Mouse (Mus musculus) bone marrow macrophage, adult 2 months (primary cell): ENCODE measurements around the gene Mier1. TPM values are rescaled to one million over a fixed set of nuclear protein-coding genes. Genes with fewer than 3 reads are reported as not detected.

ENCODE experiments used
- H3K27ac ChIP-seq: 2 replicates; pipeline ENCODE4 v1.5.1; 2012; ENCODE audit warnings: low read depth, low read length; ENCODE audit not compliant: insufficient read depth
- H3K4me1 ChIP-seq: 2 replicates; pipeline ENCODE4 v1.6.1; 2012; ENCODE audit warnings: low read length; ENCODE audit not compliant: control insufficient read depth, insufficient read depth
- H3K4me3 ChIP-seq: 2 replicates; pipeline ENCODE4 v1.5.1; 2012; ENCODE audit warnings: mild to moderate bottlenecking, low read length, moderate library complexity; ENCODE audit not compliant: insufficient read depth
- CTCF ChIP-seq: IDR thresholded peaks from 2 replicates; pipeline ENCODE4 v1.5.1; 2012; ENCODE audit warnings: low read depth, mild to moderate bottlenecking, low read length, moderate library complexity
- POLR2A ChIP-seq: IDR thresholded peaks from 2 replicates; pipeline ENCODE4 v1.6.1; 2012; ENCODE audit warnings: mild to moderate bottlenecking, low read depth, low read length, borderline replicate concordance
- polyA plus RNA-seq: library from polyadenylated mRNA; stranded (reverse); fragments of >200 nt; gene quantifications from 2 replicates; pipeline ENCODE4 v1.2.4, GENCODE M21; 2012; ENCODE audit not compliant: missing spikeins, insufficient read depth, insufficient read length

Gene Mier1
- polyA plus RNA-seq, 1 experiment, result 67.5 TPM

DNA sequence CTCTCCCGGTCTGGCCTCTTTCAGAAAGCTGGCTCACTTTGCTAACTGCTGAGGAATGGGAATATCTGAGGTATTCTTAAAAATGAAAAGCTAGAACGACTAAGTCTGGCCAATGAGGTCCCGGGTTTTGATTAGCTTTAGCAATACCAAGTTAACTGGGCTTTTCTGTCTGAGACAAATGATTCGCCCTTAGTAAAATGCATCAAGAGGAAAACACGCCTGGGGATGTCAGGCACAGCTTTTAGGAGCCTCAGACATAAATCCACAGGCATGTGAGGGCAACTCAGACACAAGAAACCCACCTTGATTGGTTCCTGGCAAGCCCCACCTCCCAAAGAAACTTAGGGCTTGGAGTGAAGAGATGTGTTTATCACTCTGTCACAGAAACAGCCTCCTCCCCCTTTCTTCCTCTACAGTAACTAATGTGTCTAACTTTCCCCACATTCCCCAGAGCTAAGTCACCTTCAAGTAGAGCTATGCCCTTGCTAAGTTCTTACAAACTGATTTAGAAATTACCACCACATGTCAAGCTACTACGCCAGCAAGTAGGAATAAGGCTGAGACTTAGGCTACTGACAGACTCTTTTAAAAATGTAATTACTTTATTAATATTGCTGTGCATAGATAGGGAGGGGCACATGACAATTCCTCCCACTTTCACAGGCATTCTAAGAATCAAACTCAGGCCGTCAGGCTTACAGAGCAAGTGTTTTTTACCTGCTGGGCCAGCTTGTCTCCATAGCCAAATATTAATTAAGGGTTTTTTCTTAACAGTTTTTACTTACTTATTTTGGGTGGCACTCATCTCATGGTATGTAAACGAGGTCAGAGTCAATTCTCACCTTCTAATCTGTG is 74.8 kb downstream of the Mier1 start:
- TF ChIP-seq POLR2A (no peak), CTCF (no peak)
- Histone ChIP-seq H3K27ac (no peak overlapping the region), H3K4me3 (no peak overlapping the region), H3K4me1 (no peaks in the 10 kb centered on the region)

DNA sequence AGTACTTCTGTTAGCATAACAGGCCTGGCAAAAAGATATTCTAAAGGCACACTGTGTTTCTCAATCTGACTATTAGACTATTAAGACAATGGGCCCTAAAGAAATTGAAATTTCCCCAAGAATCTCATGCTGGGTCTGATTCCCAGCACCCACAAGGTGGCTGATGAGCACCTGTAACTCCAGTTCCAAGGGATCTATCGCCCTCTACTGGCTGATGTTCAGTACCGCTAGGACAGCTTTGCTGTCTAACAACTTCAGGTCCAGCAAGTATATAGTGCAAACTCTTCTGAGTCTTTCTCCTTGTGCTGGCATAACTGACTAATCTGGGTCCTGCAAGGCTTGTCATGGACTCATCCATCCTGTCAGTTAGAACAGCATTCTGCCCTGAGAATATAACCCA is 78.2 kb downstream of the Mier1 start:
- TF ChIP-seq CTCF, result no peak
- no peak for TF ChIP-seq POLR2A
- no peak overlapping the region for H3K4me3 ChIP-seq
- peaks cover 2% of the 10 kb centered on the region; the same call in 1 of the 2 replicates for H3K4me1 ChIP-seq
- H3K27ac ChIP-seq, result no peak overlapping the region

DNA sequence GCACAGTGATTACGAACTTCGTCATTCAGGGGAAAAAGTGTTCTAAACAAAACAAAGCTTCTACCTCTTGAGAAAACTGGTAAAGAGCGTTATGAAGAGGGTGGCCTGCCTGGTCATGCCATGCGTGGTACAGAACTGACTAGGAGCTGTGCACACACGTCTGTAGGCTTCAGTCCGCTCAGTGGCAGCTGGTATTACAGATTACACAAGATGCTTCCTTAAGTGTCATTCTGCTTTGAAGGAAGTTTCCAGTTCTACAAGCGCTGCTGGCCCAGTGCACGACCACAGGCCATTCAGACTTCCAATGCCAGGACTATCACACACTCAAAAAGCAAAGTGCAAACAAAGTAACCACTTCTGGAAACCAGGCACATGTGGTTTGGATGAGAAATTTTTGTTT is 83.2 kb downstream of the Mier1 start:
- H3K4me3 ChIP-seq, result no peak overlapping the region
- TF ChIP-seq CTCF, result no peak
- no peak for TF ChIP-seq POLR2A
- H3K27ac ChIP-seq, result no peak overlapping the region
- H3K4me1 ChIP-seq, result peaks cover 5% of the 10 kb centered on the region; the same call in 1 of the 2 replicates

DNA sequence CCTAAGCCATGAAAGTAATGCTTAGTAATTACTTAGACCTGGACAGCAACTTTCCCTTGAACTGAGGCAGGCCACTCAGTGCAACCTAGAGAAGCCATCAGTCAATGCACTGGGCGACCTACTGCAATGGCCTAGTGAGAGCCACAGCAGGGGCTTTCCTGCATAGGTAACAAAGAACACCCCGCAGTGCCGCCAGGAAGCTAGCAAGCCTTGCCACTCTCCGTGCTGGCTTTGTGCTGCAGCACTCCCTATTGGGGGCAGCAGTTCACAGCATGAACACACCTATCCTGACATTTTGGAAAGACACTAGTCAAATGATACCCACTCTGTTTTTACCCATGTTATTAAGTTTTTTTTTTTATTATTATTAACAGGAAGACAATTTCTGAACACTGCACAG is 84.9 kb downstream of the Mier1 start:
- no peak for TF ChIP-seq POLR2A
- no peak for TF ChIP-seq CTCF
- peaks cover 6% of the 10 kb centered on the region; the same call in 1 of the 2 replicates for H3K4me1 ChIP-seq

DNA sequence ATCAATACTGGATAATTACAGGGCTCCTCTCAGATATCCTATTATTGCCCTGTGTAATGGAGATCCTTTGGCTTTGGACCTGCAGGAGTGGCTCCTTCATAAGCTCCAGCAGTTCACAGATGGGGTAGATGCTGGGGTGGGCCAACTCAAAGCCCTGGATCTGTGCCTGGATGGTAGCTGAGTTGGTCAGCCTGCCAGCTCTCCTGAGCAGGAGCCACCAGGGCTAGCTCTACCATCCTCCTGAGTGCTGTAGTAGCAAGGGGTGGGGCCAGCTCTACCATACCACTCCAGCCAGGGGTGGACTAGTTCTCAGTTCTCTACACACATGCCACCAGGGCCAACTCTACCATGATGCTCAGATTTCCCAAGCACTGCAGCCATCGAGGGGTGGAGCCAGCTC is 85.9 kb downstream of the Mier1 start:
- no peak for TF ChIP-seq POLR2A
- no peak for TF ChIP-seq CTCF

More for the DNA sequence above, 84.9 kb downstream of the Mier1 start:
- no peak overlapping the region for H3K4me3 ChIP-seq
- H3K27ac ChIP-seq, result no peak overlapping the region

DNA sequence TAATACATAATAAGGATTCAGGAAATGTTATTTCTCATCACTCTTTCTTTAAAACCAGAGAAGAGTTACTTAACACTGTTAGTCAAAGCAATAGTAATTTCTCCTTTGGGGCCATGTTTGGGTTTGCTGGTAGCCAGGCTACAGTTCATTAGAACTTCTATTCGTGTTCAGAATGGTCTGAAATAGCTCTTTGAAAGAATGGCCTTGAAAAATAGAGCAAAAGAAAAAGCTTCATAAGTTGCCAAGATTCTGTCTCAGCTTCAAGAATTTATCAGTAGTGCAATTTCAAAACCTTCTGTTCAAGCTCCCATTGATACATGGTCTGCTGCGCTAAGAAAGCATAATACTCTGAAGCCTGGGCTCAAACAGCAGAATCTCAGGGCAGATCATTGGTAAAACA is 89.5 kb downstream of the Mier1 start:
- Histone ChIP-seq H3K4me1 (peaks cover 2% of the 10 kb centered on the region; the same call in 1 of the 2 replicates), H3K27ac (no peak overlapping the region), H3K4me3 (no peak overlapping the region)
- TF ChIP-seq CTCF (no peak), POLR2A (no peak)

More for the DNA sequence above, 85.9 kb downstream of the Mier1 start:
- peaks cover 6% of the 10 kb centered on the region; the same call in 1 of the 2 replicates for H3K4me1 ChIP-seq
- no peak overlapping the region for H3K4me3 ChIP-seq
- H3K27ac ChIP-seq, result no peak overlapping the region

DNA sequence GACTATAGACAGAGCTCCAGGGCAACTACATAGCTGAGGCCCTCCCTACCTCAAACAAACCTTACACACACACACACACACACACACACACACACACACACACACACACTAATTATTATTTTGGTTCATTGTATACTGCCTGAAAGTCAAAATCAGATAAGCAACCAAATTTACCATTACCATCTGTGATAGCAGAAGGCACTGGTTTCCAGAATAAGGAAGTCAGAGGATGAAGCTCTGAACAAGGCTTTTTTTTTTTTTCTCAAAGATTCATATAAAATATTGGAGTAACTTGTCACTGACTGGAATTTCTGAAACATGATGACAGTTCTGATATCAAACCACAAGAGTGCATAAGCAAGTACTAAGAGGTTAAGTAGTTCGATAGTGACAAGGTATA is 94.4 kb downstream of the Mier1 start:
- Histone ChIP-seq H3K27ac (no peak overlapping the region), H3K4me3 (no peak overlapping the region), H3K4me1 (peaks cover 2% of the 10 kb centered on the region; the same call in 1 of the 2 replicates)
- TF ChIP-seq CTCF (no peak), POLR2A (no peak)

DNA sequence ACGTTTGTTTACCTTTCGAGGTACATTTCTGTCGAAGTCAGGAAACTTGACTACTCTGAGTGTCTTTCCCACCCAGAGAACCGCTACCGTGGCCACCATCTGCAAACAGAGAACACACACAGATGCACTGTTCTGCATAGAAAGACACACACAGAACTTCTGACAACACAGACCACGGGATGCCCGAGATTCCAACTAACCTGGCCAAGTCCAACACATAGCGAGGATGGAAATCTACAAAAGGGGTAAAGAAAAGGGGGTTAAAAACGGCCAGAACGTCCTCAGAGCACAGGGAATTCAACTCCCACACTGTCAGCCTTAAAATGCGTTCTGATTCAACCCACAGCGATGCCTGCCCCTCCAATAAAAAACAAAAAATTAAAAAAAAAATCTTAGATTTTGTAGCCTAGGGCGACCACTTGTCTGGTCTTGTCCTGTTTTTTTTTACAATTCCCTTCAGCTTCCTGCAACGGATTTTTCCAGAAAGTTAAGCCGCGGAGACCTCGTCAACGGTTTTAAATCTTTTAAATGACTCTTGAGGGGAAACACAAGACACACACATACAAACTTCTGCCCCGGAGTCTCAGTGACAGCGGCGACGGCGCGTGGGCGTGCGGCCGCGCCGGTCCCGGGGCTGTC is 99.8 kb downstream of the Mier1 start:
- peaks cover 8% of the 10 kb centered on the region; the same call in 1 of the 2 replicates for H3K4me1 ChIP-seq
- peak overlapping the region; percentile 55 for H3K27ac ChIP-seq
- TF ChIP-seq POLR2A (no peak), CTCF (no peak)
- H3K4me3 ChIP-seq, result peak overlapping the region; percentile 96

DNA sequence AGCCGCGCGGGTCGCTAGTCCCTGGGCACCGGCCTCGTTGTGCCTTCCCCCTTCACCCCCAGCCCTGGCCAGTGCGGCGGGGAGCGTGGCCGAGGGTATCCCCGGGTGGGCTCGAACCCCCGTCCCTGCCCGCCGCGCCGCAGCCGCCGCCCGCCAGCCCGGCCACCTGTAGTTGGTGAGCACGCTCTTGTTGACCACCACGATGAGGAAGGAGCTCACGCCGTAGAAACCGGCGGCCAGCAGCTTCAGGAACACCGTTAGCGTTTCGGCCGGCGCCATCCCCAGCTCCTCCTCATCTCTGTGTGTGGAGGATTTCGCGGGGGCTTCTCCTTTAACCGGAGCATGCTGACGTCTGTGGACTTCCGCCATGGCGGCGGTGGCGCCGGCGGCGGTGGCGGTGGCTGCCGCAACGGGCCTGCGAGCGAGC is 100.3 kb downstream of the Mier1 start:
- Histone ChIP-seq H3K4me3 (peak overlapping the region; percentile 96), H3K4me1 (peaks cover 8% of the 10 kb centered on the region; the same call in 1 of the 2 replicates), H3K27ac (peak overlapping the region; percentile 55)
- TF ChIP-seq CTCF (no peak), POLR2A (0 out of 2 replicates have a peak, but pooled peaks have one; percentile 38)

Other genes starting within 250 kb of the Mier1 start
- not detected in 2 replicates for gene Tctex1d1, start 135.8 kb upstream of the Mier1 start, polyA plus RNA-seq
- gene Insl5, start 87.5 kb upstream of the Mier1 start, polyA plus RNA-seq, result not detected in 2 replicates
- 0.87 and 1.6 TPM in 2 replicates for gene Wdr78, start 165 bp downstream of the Mier1 start, polyA plus RNA-seq
- 4.9 and 6.0 TPM in 2 replicates for gene Slc35d1, start 100.8 kb downstream of the Mier1 start, polyA plus RNA-seq
- not detected in 2 replicates for gene 4921539E11Rik, start 176.5 kb downstream of the Mier1 start, polyA plus RNA-seq
- gene Oma1, start 199.4 kb downstream of the Mier1 start, polyA plus RNA-seq, result 19.9 and 20.3 TPM in 2 replicates